ENCODE assay signal across 8 mouse cellular contexts in genomic region chr6:55039446-55039783, GRCm38 (mm10). TPM values are rescaled to one million over a fixed set of nuclear protein-coding genes. Genes with fewer than 3 reads are reported as not detected.
A peak's percentile ranks its signal among the peaks of the same experiment; 100 is the strongest.
DNase-seq lines count a peak whose midpoint lies in the region; ATAC-seq and TF ChIP-seq lines count a peak whose summit lies in the region.

No protein-coding gene starts in this region.

- no peak for TF ChIP-seq CTCF in MEL (IDR thresholded peaks at IDR 0.05 in 2 of 3, conservative IDR thresholded peaks at IDR 0.05 in 1 of 3; ENCODE audit: control insufficient read depth in 1 of 3, insufficient read depth in 1 of 3, low read depth in 2 of 3, low read length in 3 of 3, poor library complexity in 1 of 3, severe bottlenecking in 1 of 3)

- H3K9ac ChIP-seq in heart, embryonic 14.5 days (ENCODE audit: low read length), result peak overlapping the region; percentile 94
- peak overlapping the region; percentile 93 for H3K9ac ChIP-seq in MEL (ENCODE audit: control insufficient read depth, low read depth, low read length, poor library complexity, severe bottlenecking)
- no peak overlapping the region for H3K9ac ChIP-seq in hindbrain, embryonic 15.5 days
- H3K9ac ChIP-seq in midbrain, embryonic 13.5 days (replicated peaks), result peak overlapping the region; percentile 94

- TF ChIP-seq RAD21 in MEL (IDR thresholded peaks at IDR 0.05; ENCODE audit: low read depth, low read length), result no peak

- DNase-seq in heart, adult 9 months (ENCODE audit: low spot score in 2 of 2), result no peak
- DNase-seq in MEL (ENCODE audit: low read depth, low spot score), result peak; percentile 21
- DNase-seq in embryo, embryonic 9.5 days (ENCODE audit: extremely low spot score), result no peak
- no peak for DNase-seq in layer of hippocampus, adult 9-11 months

- H3K4me3 ChIP-seq in heart, embryonic 14.5 days (ENCODE audit: control insufficient read depth in 1 of 2, insufficient read depth in 1 of 2, low read depth in 1 of 2, low read length in 2 of 2), result peak overlapping the region in 1 of 2 experiments; percentile 86; a peak in 3 of 4 replicates
- H3K4me3 ChIP-seq in MEL (ENCODE audit: control insufficient read depth in 1 of 2, insufficient read depth in 1 of 2, low read depth in 2 of 2, low read length in 2 of 2), result peak overlapping the region; percentile 87 to 95
- peak overlapping the region; percentile 79 for H3K4me3 ChIP-seq in hindbrain, embryonic 15.5 days
- H3K4me3 ChIP-seq in midbrain, embryonic 13.5 days (replicated peaks), result peak overlapping the region; percentile 95

- no peak for TF ChIP-seq POLR2A in MEL (IDR thresholded peaks at IDR 0.05; ENCODE audit: control insufficient read depth in 1 of 2, insufficient read depth in 1 of 2, low read depth in 1 of 2, low read length in 2 of 2, poor library complexity in 1 of 2)

- H3K4me2 ChIP-seq in heart, embryonic 14.5 days (ENCODE audit: low read length), result peak overlapping the region; percentile 80
- H3K4me2 ChIP-seq in hindbrain, embryonic 15.5 days, result peak overlapping the region; percentile 85
- H3K4me2 ChIP-seq in midbrain, embryonic 13.5 days (replicated peaks), result peak overlapping the region; percentile 74

- H3K36me3 ChIP-seq in heart, embryonic 14.5 days (ENCODE audit: control insufficient read depth, insufficient read depth, low read length), result no peaks in the 10 kb centered on the region
- H3K36me3 ChIP-seq in MEL (ENCODE audit: control insufficient read depth in 1 of 2, insufficient read depth in 2 of 2, low read length in 2 of 2), result peaks cover 7 to 17% of the 10 kb centered on the region in 2 experiments
- no peaks in the 10 kb centered on the region for H3K36me3 ChIP-seq in hindbrain, embryonic 15.5 days
- H3K36me3 ChIP-seq in midbrain, embryonic 13.5 days, result no peaks in the 10 kb centered on the region

- ATAC-seq in heart, embryonic 14.5 days (ENCODE audit: insufficient number of reproducible peaks, insufficient read depth, low FRiP score, low read depth), result no peak
- no peak for ATAC-seq in hindbrain, embryonic 15.5 days (ENCODE audit: low FRiP score, low read depth)
- ATAC-seq in midbrain, embryonic 13.5 days, result no peak
- no peak for ATAC-seq in cerebellum, adult (ENCODE audit: insufficient number of reproducible peaks, low FRiP score, low TSS enrichment)

- H3K79me2 ChIP-seq in MEL (ENCODE audit: control insufficient read depth, insufficient read depth, low read length, poor library complexity), result peaks cover 60% of the 10 kb centered on the region

- no peak for TF ChIP-seq EP300 in MEL (IDR thresholded peaks at IDR 0.05; ENCODE audit: low read depth in 1 of 2, low read length in 2 of 2)

- peaks cover 0 to 18% of the 10 kb centered on the region in 2 experiments; a peak in 3 of 4 replicates for H3K4me1 ChIP-seq in heart, embryonic 14.5 days (ENCODE audit: control insufficient read depth in 2 of 2, insufficient read depth in 2 of 2, low read length in 2 of 2)
- peaks cover 4 to 9% of the 10 kb centered on the region in 2 experiments; a peak in 2 of 4 replicates for H3K4me1 ChIP-seq in MEL (ENCODE audit: control insufficient read depth in 1 of 2, insufficient read depth in 2 of 2, low read length in 2 of 2)
- peaks cover 40% of the 10 kb centered on the region for H3K4me1 ChIP-seq in hindbrain, embryonic 15.5 days (replicated peaks)
- H3K4me1 ChIP-seq in midbrain, embryonic 13.5 days (replicated peaks), result peaks cover 29% of the 10 kb centered on the region

- H3K27me3 ChIP-seq in heart, embryonic 14.5 days (ENCODE audit: control insufficient read depth, insufficient read depth, low read length), result no peaks in the 10 kb centered on the region
- H3K27me3 ChIP-seq in MEL (ENCODE audit: control insufficient read depth in 1 of 2, insufficient read depth in 2 of 2, low read length in 2 of 2), result no peaks in the 10 kb centered on the region
- H3K27me3 ChIP-seq in hindbrain, embryonic 15.5 days, result no peaks in the 10 kb centered on the region
- no peaks in the 10 kb centered on the region for H3K27me3 ChIP-seq in midbrain, embryonic 13.5 days

- 31% methylated on average over 6 of the region's 6 CpGs for WGBS in heart, embryonic 14.5 days
- WGBS in hindbrain, embryonic 15.5 days, result 86% methylated on average over 6 of the region's 6 CpGs
- WGBS in midbrain, embryonic 13.5 days, result 82% methylated on average over 6 of the region's 6 CpGs

- peak overlapping the region; percentile 92 to 93; a peak in 3 of 4 replicates for H3K27ac ChIP-seq in heart, embryonic 14.5 days (replicated peaks in 1 of 2; ENCODE audit: control insufficient read depth in 1 of 2, insufficient read depth in 1 of 2, low read depth in 2 of 2, low read length in 2 of 2)
- no peak overlapping the region; the same call in 1 of the 2 replicates for H3K27ac ChIP-seq in MEL (ENCODE audit: control insufficient read depth, low read depth, low read length)
- no peak overlapping the region for H3K27ac ChIP-seq in hindbrain, embryonic 15.5 days (replicated peaks)
- no peak overlapping the region for H3K27ac ChIP-seq in midbrain, embryonic 13.5 days

- no peaks in the 10 kb centered on the region for H3K9me3 ChIP-seq in heart, embryonic 14.5 days (ENCODE audit: control insufficient read depth, low read length)
- H3K9me3 ChIP-seq in MEL (replicated peaks; ENCODE audit: insufficient read depth, low read length), result no peaks in the 10 kb centered on the region
- H3K9me3 ChIP-seq in hindbrain, embryonic 15.5 days, result no peaks in the 10 kb centered on the region
- no peaks in the 10 kb centered on the region for H3K9me3 ChIP-seq in midbrain, embryonic 13.5 days

TF ChIP-seq in MEL, 35 proteins besides CTCF, POLR2A, EP300 and RAD21:
- TF ChIP-seq BHLHE40 (IDR thresholded peaks at IDR 0.05; ENCODE audit: borderline replicate concordance, low read depth, low read length) (no peak), ZC3H11A (IDR thresholded peaks at IDR 0.05; ENCODE audit: low read depth, low read length) (no peak), POLR2AphosphoS2 (IDR thresholded peaks at IDR 0.05; ENCODE audit: low read length) (no peak), MXI1 (IDR thresholded peaks at IDR 0.05; ENCODE audit: low read depth, low read length) (no peak), ETS1 (IDR thresholded peaks at IDR 0.05; ENCODE audit: low read depth, low read length) (no peak), KAT2A (conservative IDR thresholded peaks at IDR 0.05; ENCODE audit: low read depth, low read length) (no peak), ZNF384 (IDR thresholded peaks at IDR 0.05; ENCODE audit: low read depth, low read length) (no peak)

RNA-seq across cellular contexts. Expression of gene Gars, which starts 1.6 kb away (rescaled TPM):
- 149 and 164 TPM in 2 replicates for polyA plus RNA-seq in heart, embryonic 14.5 days (2014; fragmentation: Nextera tagmentation; extraction: Ambion mirVana)
- total RNA-seq in MEL (2012; rRNA removed), result 171 and 237 TPM in 2 replicates
- polyA plus RNA-seq in MEL (2012; ENCODE audit: insufficient read depth in 1 of 2, insufficient read length in 2 of 2, low read depth in 1 of 2, low replicate concordance in 2 of 2, missing spikeins in 1 of 2), result 100 to 1,000 TPM; 225 to 325 TPM
- polyA plus RNA-seq in hindbrain, embryonic 15.5 days (2015; fragmentation: Nextera tagmentation; extraction: Ambion mirVana), result 197 TPM in 2 replicates
- 202 and 208 TPM in 2 replicates for polyA plus RNA-seq in midbrain, embryonic 13.5 days (2015; fragmentation: Nextera tagmentation; extraction: Ambion mirVana)

RNA-seq across cellular contexts. Expression of gene Ggct, which starts 46.7 kb away (rescaled TPM):
- 6.6 and 6.8 TPM in 2 replicates for polyA plus RNA-seq in heart, embryonic 14.5 days (2014; fragmentation: Nextera tagmentation; extraction: Ambion mirVana)
- total RNA-seq in MEL (2012; rRNA removed), result 19.1 and 23.7 TPM in 2 replicates
- polyA plus RNA-seq in MEL (2012; ENCODE audit: insufficient read depth in 1 of 2, insufficient read length in 2 of 2, low read depth in 1 of 2, low replicate concordance in 2 of 2, missing spikeins in 1 of 2), result 10 to 100 TPM in 1 of 2 experiments, not detected in 1; 41.6 TPM
- 12.7 and 15.3 TPM in 2 replicates for polyA plus RNA-seq in hindbrain, embryonic 15.5 days (2015; fragmentation: Nextera tagmentation; extraction: Ambion mirVana)
- polyA plus RNA-seq in midbrain, embryonic 13.5 days (2015; fragmentation: Nextera tagmentation; extraction: Ambion mirVana), result 9.4 and 11.8 TPM in 2 replicates

Comparison
In these comparisons a context has a peak if more than half of its experiments do, and no peak if none do; other contexts are left out.
1. H3K27ac ChIP-seq: peak in heart, embryonic 14.5 days (2 of 2); none in MEL (single experiment), hindbrain, embryonic 15.5 days (single experiment) and midbrain, embryonic 13.5 days (single experiment).
2. Peak in every context shown above with its lines, with median percentiles within 50 percentile points of each other: H3K4me2 ChIP-seq.